Mouse (Mus musculus): ENCODE measurements around the gene Hcfc1r1. TPM values are rescaled to one million over a fixed set of nuclear protein-coding genes. Genes with fewer than 3 reads are reported as not detected.

Hcfc1r1 gene
- 59.5 and 64.5 TPM in 2 replicates for polyA plus RNA-seq (2015; fragmentation: Nextera tagmentation; extraction: Ambion mirVana)

GRCm38 (mm10) chr17:23673424-23674073, at the start of gene Hcfc1r1, which contains the start of gene Thoc6:
Hcfc1r1 (plus strand) TSS chr17:23673596.
Thoc6 (minus strand) TSS chr17:23673882.
- H3K36me3 ChIP-seq = peaks cover 8% of the 10 kb centered on the region
- H3K4me3 ChIP-seq = peak within 1 kb of the TSS; percentile 73
- under 1% methylated on average over 45 of the region's 45 CpGs for WGBS
- H3K4me2 ChIP-seq = peak within 1 kb of the TSS; percentile 96
- peak; percentile 91 for ATAC-seq (ENCODE audit: borderline replicate concordance, extremely low read depth, low FRiP score, low TSS enrichment)
- peak within 1 kb of the TSS; percentile 89 for H3K27ac ChIP-seq
- peaks cover 44% of the 10 kb centered on the region for H3K4me1 ChIP-seq
- no peaks in the 10 kb centered on the region for H3K9me3 ChIP-seq
- peak within 1 kb of the TSS; percentile 64 for H3K9ac ChIP-seq
- peaks cover 3% of the 10 kb centered on the region for H3K27me3 ChIP-seq

DNA sequence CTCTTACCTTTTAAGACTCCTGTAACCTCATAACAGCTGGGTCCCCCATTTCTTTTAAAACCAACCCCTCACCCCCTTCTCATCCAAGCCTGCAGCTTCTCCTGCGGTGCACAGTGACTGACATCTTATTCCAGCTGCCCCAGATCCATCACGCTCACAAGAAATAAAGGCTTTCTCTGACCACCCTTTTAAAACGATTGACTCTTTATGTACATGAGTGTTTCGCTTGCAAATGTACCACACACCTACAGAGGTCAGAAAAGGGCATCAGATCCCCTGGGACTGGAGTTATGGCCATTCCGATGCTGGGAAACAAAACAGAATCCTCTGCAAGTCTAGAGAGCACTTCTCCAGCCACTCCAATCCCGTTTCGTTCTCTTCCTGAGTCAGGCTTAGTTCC, 45.6 kb upstream of the Hcfc1r1 start:
- Histone ChIP-seq H3K9ac (no peak overlapping the region), H3K4me2 (no peak overlapping the region), H3K36me3 (no peaks in the 10 kb centered on the region), H3K27me3 (no peaks in the 10 kb centered on the region), H3K4me1 (peaks cover 4% of the 10 kb centered on the region; the same call in 1 of the 2 replicates), H3K27ac (no peak overlapping the region), H3K9me3 (no peaks in the 10 kb centered on the region), H3K4me3 (no peak overlapping the region)
- ATAC-seq (ENCODE audit: borderline replicate concordance, extremely low read depth, low FRiP score, low TSS enrichment) = no peak
- WGBS = 22% methylated on average over 7 of the region's 7 CpGs

DNA sequence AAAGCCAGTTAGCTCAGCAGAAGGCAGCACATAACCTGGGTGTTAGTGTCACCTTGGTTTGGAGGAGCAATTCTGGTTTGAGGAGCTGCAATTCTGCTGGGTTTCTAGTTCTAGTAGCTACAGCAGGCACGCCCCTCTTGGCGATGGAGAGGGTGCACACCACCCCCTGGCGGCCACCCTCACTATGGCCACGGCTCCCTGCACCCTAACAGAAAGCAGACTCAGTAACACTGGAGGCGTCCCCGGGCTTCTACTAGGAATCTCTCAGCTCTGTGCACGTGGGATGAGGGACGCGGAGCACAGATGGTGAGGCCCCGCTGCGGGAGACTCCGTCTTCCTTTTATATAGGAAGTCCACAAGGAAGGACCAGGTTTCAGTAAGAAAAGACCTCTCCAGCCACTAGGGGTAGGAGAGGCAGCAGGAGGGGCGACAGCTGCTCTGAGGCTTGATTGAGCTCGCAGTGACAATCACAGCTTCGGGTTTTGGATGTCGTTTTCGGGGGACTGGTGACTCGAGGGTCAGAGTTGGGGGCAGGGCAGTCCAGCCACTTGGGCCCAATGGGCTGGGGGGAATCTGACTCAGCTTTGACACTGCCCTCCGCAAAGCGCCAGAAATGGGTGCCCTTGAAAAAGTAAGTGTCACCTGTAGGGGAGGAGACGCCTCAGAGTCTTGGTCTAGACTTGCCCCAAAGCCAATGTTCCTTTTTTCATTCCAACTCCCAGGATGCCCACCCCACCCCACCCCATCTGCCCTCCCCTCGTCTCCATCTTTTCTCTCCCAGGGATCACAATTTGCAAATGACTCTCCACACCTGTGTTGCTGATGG, 43.0 kb upstream of the Hcfc1r1 start:
- Histone ChIP-seq H3K36me3 (no peaks in the 10 kb centered on the region), H3K9me3 (no peaks in the 10 kb centered on the region), H3K27ac (no peak overlapping the region), H3K4me2 (peak overlapping the region; percentile 50), H3K9ac (no peak overlapping the region), H3K27me3 (no peaks in the 10 kb centered on the region), H3K4me1 (peaks cover 4% of the 10 kb centered on the region; the same call in 1 of the 2 replicates), H3K4me3 (peak overlapping the region; percentile 19)
- WGBS = 13% methylated on average over 22 of the region's 22 CpGs
- ATAC-seq (ENCODE audit: borderline replicate concordance, extremely low read depth, low FRiP score, low TSS enrichment) = peak; percentile 77

DNA sequence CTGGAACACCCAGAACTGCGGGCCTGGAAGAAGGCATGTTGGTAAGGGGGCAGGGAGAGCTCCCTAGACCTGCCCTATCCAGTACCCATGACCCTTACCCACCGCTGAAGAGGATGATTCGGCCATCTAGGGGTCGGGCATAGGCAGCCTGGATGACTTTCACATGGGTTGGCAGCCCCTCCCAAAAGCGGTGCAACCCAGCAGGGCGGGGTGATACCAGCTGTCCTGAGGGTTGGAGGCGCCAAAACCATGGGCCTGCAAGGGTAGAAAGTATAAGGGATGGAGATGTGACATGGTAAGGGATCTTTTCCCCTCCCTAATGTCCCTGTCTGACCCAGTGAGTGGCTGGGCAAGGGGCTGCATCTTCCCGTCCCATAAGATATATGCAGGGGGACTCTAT, 42.2 kb upstream of the Hcfc1r1 start:
- H3K4me2 ChIP-seq = no peak overlapping the region
- H3K4me1 ChIP-seq = peaks cover 4% of the 10 kb centered on the region; the same call in 1 of the 2 replicates
- no peak overlapping the region for H3K9ac ChIP-seq
- H3K27ac ChIP-seq = no peak overlapping the region
- H3K9me3 ChIP-seq = no peaks in the 10 kb centered on the region
- WGBS = 66% methylated on average over 8 of the region's 8 CpGs
- H3K27me3 ChIP-seq = no peaks in the 10 kb centered on the region
- ATAC-seq (ENCODE audit: borderline replicate concordance, extremely low read depth, low FRiP score, low TSS enrichment) = no peak
- no peak overlapping the region for H3K4me3 ChIP-seq
- H3K36me3 ChIP-seq = no peaks in the 10 kb centered on the region

GRCm38 (mm10) chr17:23644613-23645495, 28.5 kb upstream of the Hcfc1r1 start, which contains the start of gene Mmp25:
Mmp25 (minus strand) TSS chr17:23645277.
- peak; percentile 33; the same call in 1 of the 2 replicates for ATAC-seq (ENCODE audit: borderline replicate concordance, extremely low read depth, low FRiP score, low TSS enrichment)
- H3K4me2 ChIP-seq = peak within 1 kb of the TSS; percentile 80
- peaks cover 5% of the 10 kb centered on the region; the same call in 1 of the 2 replicates for H3K4me1 ChIP-seq
- H3K4me3 ChIP-seq = peak within 1 kb of the TSS; percentile 44
- H3K9ac ChIP-seq = peak within 1 kb of the TSS; percentile 28
- peaks cover 20% of the 10 kb centered on the region for H3K27me3 ChIP-seq
- H3K9me3 ChIP-seq = no peaks in the 10 kb centered on the region
- WGBS = under 1% methylated on average over 58 of the region's 58 CpGs
- no peaks in the 10 kb centered on the region for H3K36me3 ChIP-seq
- H3K27ac ChIP-seq = no peak within 1 kb of the TSS

DNA sequence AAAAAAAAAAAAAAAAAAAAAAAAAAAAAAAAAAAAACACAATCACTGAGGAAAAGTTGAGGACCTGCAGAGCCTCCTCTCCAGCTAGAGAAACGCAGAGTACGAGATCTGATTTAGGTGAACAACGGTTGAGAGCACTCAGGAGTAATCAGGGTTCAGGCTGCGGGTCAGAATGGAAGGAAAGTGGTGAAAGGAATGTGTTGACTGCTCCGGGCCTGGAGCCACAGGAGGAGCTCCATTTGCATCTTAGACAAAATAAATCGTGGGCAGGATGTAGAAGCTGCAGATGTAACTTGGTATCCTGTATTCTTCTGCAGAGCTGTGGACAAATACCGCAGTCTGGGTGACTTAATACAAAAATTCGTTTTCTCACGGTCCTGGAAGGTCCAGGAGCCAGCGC, 27.5 kb upstream of the Hcfc1r1 start:
- Histone ChIP-seq H3K4me2 (no peak overlapping the region), H3K4me1 (peaks cover 5% of the 10 kb centered on the region; the same call in 1 of the 2 replicates), H3K9ac (no peak overlapping the region), H3K36me3 (no peaks in the 10 kb centered on the region), H3K27me3 (peaks cover 20% of the 10 kb centered on the region), H3K4me3 (no peak overlapping the region), H3K9me3 (no peaks in the 10 kb centered on the region), H3K27ac (no peak overlapping the region)
- WGBS = 39% methylated on average over 10 of the region's 10 CpGs
- ATAC-seq (ENCODE audit: borderline replicate concordance, extremely low read depth, low FRiP score, low TSS enrichment) = no peak

DNA sequence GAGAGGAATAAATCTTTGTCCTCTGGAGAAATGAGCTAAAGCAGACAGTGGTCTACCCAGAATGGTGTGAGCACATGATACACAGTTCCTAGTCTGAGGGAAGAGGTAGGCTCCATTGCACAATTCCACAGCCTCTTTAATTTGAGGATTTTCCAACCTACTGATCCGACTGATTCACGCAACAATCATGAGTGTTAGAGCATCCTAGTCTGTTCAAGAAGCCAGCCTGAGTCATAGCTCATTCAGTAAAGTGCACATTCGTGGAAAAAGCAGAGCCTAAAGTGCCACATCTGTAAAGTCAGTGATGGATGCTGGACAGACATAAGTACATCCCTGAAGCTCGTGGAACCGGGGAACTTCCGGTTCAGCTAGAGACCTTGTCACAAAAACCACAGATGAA, 22.0 kb upstream of the Hcfc1r1 start:
- H3K27me3 ChIP-seq = no peaks in the 10 kb centered on the region; the same call in 1 of the 2 replicates
- no peak overlapping the region for H3K9ac ChIP-seq
- no peaks in the 10 kb centered on the region for H3K4me1 ChIP-seq
- H3K4me3 ChIP-seq = no peak overlapping the region
- H3K27ac ChIP-seq = no peak overlapping the region
- ATAC-seq (ENCODE audit: borderline replicate concordance, extremely low read depth, low FRiP score, low TSS enrichment) = no peak
- no peak overlapping the region for H3K4me2 ChIP-seq
- H3K9me3 ChIP-seq = no peaks in the 10 kb centered on the region
- 74% methylated on average over 6 of the region's 6 CpGs for WGBS
- H3K36me3 ChIP-seq = no peaks in the 10 kb centered on the region

- 76% methylated on average over 2 of the region's 2 CpGs for WGBS
- ATAC-seq (ENCODE audit: borderline replicate concordance, extremely low read depth, low FRiP score, low TSS enrichment) = no peak
- H3K4me3 ChIP-seq = no peak overlapping the region
These were observed 20.1 kb upstream of the Hcfc1r1 start for GRCm38 (mm10) chr17:23653324-23653723.

DNA sequence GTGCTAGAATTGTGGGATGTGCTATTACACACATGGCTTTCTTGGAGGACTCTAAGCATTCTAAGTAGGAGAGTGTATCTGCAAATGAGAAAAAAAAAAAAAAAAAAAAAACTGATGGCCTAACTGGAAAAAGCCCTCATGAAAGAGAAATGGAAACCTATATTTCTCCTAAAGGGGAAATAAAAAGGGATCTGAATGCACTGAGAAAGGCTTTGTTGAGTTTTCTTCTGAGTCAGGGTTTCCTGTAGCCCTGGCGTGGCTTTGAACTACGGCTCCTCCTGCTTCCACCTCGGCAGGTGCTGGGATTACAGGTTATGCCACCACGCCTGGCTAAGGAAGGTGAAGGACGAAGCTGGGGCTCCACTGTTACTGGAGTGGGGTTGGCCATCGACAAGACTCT, 19.4 kb upstream of the Hcfc1r1 start:
- no peak overlapping the region for H3K27ac ChIP-seq
- no peaks in the 10 kb centered on the region; the same call in 1 of the 2 replicates for H3K27me3 ChIP-seq
- WGBS = 56% methylated on average over 6 of the region's 6 CpGs
- no peaks in the 10 kb centered on the region for H3K36me3 ChIP-seq
- ATAC-seq (ENCODE audit: borderline replicate concordance, extremely low read depth, low FRiP score, low TSS enrichment) = no peak
- H3K4me1 ChIP-seq = no peaks in the 10 kb centered on the region
- H3K9ac ChIP-seq = no peak overlapping the region
- no peaks in the 10 kb centered on the region for H3K9me3 ChIP-seq
- H3K4me2 ChIP-seq = no peak overlapping the region
- H3K4me3 ChIP-seq = no peak overlapping the region

More at GRCm38 (mm10) chr17:23653324-23653723, 20.1 kb upstream of the Hcfc1r1 start:
- Histone ChIP-seq H3K9me3 (no peaks in the 10 kb centered on the region), H3K4me2 (no peak overlapping the region), H3K36me3 (no peaks in the 10 kb centered on the region), H3K27me3 (no peaks in the 10 kb centered on the region; the same call in 1 of the 2 replicates), H3K4me1 (no peaks in the 10 kb centered on the region), H3K9ac (no peak overlapping the region), H3K27ac (no peak overlapping the region)

GRCm38 (mm10) chr17:23654410-23654809, 19.0 kb upstream of the Hcfc1r1 start:
- Histone ChIP-seq H3K4me3 (no peak overlapping the region), H3K36me3 (no peaks in the 10 kb centered on the region), H3K9ac (no peak overlapping the region), H3K27me3 (no peaks in the 10 kb centered on the region; the same call in none of the 2 replicates), H3K4me1 (no peaks in the 10 kb centered on the region), H3K9me3 (no peaks in the 10 kb centered on the region), H3K4me2 (no peak overlapping the region), H3K27ac (no peak overlapping the region)
- no peak for ATAC-seq (ENCODE audit: borderline replicate concordance, extremely low read depth, low FRiP score, low TSS enrichment)
- 62% methylated on average over 2 of the region's 2 CpGs for WGBS

- H3K27ac ChIP-seq = no peak overlapping the region
- no peak overlapping the region for H3K4me3 ChIP-seq
- H3K27me3 ChIP-seq = peaks cover 34% of the 10 kb centered on the region
- H3K9ac ChIP-seq = no peak overlapping the region
- 75% methylated on average over 3 of the region's 3 CpGs for WGBS
- no peaks in the 10 kb centered on the region for H3K9me3 ChIP-seq
- ATAC-seq (ENCODE audit: borderline replicate concordance, extremely low read depth, low FRiP score, low TSS enrichment) = no peak
- H3K4me2 ChIP-seq = no peak overlapping the region
- H3K4me1 ChIP-seq = no peaks in the 10 kb centered on the region
- H3K36me3 ChIP-seq = no peaks in the 10 kb centered on the region
These were observed 14.9 kb upstream of the Hcfc1r1 start for GRCm38 (mm10) chr17:23658450-23658849.

All from lung, embryonic 15.5 days (tissue).